Mouse (Mus musculus): ENCODE measurements around the gene Tmem210. TPM values are rescaled to one million over a fixed set of nuclear protein-coding genes. Genes with fewer than 3 reads are reported as not detected.

The Tmem210 gene
- polyA plus RNA-seq, 1 experiment from 2014 or later, result not detected

DNA sequence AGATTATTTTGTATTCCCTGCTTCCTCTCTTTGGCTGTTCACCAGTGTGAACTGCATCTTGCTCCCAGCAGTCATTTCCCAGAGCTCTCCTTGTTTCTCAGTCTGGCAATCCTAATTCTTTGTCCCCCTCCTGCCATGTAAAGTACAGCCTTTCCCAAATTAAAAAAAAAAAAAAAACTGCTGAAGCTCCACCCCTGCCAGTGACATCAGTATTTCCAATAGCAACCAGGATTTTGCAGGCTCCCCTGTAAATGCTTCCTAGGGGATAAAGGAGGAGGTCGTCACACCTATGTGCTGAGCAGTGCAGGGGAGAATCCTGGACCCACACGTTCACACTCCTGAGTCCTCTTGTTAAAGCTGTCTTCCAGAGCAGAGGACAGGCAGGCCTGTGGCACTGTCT is 32.1 kb downstream of the Tmem210 start:
- Histone ChIP-seq H3K4me2 (no peak overlapping the region), H3K27me3 (replicated peaks) (peaks cover 92% of the 10 kb centered on the region), H3K9ac (no peak overlapping the region), H3K27ac (replicated peaks) (no peak overlapping the region), H3K4me3 (no peak overlapping the region), H3K36me3 (no peaks in the 10 kb centered on the region), H3K4me1 (peaks cover 3% of the 10 kb centered on the region; the same call in 1 of the 2 replicates), H3K9me3 (no peaks in the 10 kb centered on the region)
- WGBS, result 34% methylated on average over 2 of the region's 2 CpGs
- ATAC-seq (ENCODE audit: extremely low read depth, insufficient number of reproducible peaks, low FRiP score, low TSS enrichment), result no peak

DNA sequence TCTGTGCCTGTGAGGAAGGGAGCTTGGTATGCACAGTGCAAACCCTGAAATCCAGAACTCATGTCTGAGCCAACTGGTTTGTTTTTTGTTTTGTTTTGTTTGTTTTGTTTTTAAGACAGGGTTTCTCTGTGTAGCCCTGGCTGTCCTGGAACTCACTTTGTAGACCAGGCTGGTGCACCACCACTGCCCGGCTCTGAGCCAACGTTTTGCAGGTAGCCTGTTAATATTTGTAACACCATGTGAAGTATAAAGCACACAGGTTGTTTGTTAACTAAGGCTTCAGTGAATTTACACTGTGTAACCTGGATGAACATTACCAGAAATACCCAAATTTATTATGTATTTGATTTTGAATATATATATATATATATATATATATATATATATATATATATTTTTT is 38.1 kb downstream of the Tmem210 start:
- Histone ChIP-seq H3K27ac (replicated peaks) (no peak overlapping the region), H3K36me3 (no peaks in the 10 kb centered on the region), H3K9ac (no peak overlapping the region), H3K4me1 (peaks cover under 1% of the 10 kb centered on the region; the same call in 1 of the 2 replicates), H3K27me3 (replicated peaks) (peaks cover 32% of the 10 kb centered on the region), H3K9me3 (no peaks in the 10 kb centered on the region), H3K4me3 (no peak overlapping the region), H3K4me2 (no peak overlapping the region)
- ATAC-seq (ENCODE audit: extremely low read depth, insufficient number of reproducible peaks, low FRiP score, low TSS enrichment), result no peak
- WGBS, result 75% methylated on average over 2 of the region's 2 CpGs

DNA sequence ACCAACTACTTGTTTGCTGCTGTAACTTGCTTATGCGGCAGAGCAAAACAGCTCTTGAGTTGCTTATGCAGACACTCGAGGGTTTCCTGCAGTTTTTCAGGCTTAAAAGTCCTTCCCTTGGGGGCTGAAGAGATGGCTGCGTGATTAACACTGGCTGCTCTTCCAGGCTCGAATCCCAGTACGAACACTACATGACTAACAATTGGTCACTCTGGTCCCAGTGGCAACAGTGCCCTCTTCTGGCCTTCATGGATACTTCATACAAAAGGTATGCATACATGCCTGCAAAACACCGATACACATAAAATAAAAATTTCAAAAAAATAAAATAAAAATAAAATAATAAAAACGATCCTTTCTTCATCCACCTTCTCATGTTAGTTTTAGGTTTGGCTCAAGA is 40.5 kb downstream of the Tmem210 start:
- H3K4me3 ChIP-seq, result no peak overlapping the region
- H3K27me3 ChIP-seq (replicated peaks), result peaks cover 12% of the 10 kb centered on the region
- peaks cover 12% of the 10 kb centered on the region for H3K4me1 ChIP-seq
- H3K9me3 ChIP-seq, result no peaks in the 10 kb centered on the region
- ATAC-seq (ENCODE audit: extremely low read depth, insufficient number of reproducible peaks, low FRiP score, low TSS enrichment), result no peak
- H3K4me2 ChIP-seq, result no peak overlapping the region
- H3K36me3 ChIP-seq, result no peaks in the 10 kb centered on the region; the same call in 1 of the 2 replicates
- H3K27ac ChIP-seq (replicated peaks), result no peak overlapping the region
- 38% methylated on average over 7 of the region's 7 CpGs for WGBS
- no peak overlapping the region for H3K9ac ChIP-seq

DNA sequence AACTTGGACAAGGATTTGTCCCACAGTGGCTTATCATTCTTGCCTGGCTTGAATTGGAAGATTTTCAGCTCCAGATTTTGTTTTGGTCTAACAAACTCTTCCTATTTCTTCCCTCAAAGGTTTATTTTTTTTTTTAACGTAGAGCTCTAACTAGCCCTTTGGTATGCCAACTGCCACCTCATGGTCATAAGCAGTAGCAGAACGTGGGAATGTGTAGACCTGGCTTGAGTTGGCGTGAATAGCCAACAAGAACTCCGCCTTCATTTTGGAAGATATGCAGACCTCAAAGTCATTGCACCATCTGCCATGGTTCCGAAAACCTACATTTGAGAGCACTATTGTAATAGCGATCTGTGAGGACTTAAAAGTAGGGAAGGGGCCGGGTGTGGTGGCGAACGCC is 43.5 kb downstream of the Tmem210 start:
- Histone ChIP-seq H3K4me3 (peak overlapping the region; percentile 93), H3K9ac (peak overlapping the region; percentile 95), H3K36me3 (peaks cover 29% of the 10 kb centered on the region), H3K4me2 (peak overlapping the region; percentile 81), H3K27me3 (replicated peaks) (no peaks in the 10 kb centered on the region; the same call in 1 of the 2 replicates), H3K4me1 (peaks cover 18% of the 10 kb centered on the region), H3K27ac (replicated peaks) (no peak overlapping the region), H3K9me3 (no peaks in the 10 kb centered on the region)
- 48% methylated on average over 9 of the region's 9 CpGs for WGBS
- ATAC-seq (ENCODE audit: extremely low read depth, insufficient number of reproducible peaks, low FRiP score, low TSS enrichment), result no peak

DNA sequence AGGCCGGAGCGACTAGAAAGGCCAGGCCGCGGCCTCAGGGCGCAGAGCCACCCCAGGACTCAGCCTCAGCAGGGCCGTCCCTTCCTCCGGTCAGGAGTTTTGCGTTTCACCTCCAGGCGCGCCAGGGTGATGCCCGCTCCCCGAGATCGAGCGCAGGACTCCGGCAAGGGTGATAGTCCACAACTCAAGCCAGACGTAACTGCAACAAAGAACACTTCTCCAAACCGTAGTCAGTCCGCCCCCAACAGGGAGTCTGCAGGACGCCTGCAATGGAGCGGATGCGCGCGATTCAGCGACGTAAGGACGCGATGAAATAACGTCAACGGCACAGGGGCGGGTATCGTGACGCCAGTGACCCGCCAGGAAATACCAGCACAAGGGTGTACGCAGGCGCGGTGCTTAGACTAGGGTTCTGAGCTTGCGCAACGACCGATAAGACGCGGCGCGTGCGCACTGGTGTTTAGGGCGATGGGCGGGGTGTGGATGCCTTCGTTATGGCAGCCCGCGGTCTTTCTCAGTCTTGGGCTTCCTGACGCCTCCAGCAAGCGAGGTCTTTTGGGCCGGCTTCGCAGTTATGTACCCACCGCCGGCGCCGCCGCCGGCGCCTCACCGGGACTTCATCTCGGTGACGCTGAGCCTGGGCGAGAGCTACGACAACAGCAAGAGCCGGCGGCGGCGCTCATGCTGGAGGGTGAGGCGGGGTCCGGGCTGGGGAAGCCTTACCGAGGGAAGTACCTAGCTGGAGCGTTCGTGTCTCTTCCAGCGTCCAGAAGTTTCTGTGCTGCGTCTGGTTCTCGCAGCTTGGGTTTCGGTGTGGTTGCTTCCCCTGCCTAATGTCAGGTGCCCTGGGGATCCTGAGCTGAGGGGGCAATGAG is 44.6 kb downstream of the Tmem210 start, which contains the start of gene Man1b1:
Gene Man1b1 (plus strand): TSS at position 53 of the 875 bp plus-strand sequence.
- no peaks in the 10 kb centered on the region for H3K9me3 ChIP-seq
- H3K27me3 ChIP-seq (replicated peaks), result no peaks in the 10 kb centered on the region
- peak; percentile 93 for ATAC-seq (ENCODE audit: extremely low read depth, insufficient number of reproducible peaks, low FRiP score, low TSS enrichment)
- H3K27ac ChIP-seq (replicated peaks), result peak within 1 kb of the TSS; percentile 83
- H3K4me1 ChIP-seq, result peaks cover 18% of the 10 kb centered on the region
- peak within 1 kb of the TSS; percentile 95 for H3K9ac ChIP-seq
- under 1% methylated on average over 78 of the region's 78 CpGs for WGBS
- H3K4me3 ChIP-seq, result peak within 1 kb of the TSS; percentile 93
- H3K4me2 ChIP-seq, result peak within 1 kb of the TSS; percentile 91
- peaks cover 40% of the 10 kb centered on the region for H3K36me3 ChIP-seq

DNA sequence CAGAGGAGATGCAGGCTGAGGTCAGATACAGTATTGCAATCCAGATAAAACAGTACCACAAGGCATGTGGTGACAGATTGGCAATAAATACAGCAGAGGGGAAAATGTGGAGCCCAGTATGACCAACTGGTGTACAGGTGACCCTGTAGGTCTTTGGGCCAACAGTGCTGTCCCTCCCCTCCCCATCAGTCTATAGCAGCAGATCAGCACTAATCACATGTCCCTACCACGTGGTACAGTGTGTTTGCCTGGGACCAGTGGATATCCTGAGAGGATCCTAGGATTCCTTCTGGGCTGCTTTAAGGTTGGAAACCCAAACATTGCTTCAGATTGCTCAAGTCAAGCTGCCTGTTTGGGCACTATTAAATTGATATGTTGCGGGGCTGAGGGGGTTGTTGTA is 45.6 kb downstream of the Tmem210 start:
- Histone ChIP-seq H3K9me3 (no peaks in the 10 kb centered on the region), H3K4me3 (peak overlapping the region; percentile 93), H3K27ac (replicated peaks) (no peak overlapping the region), H3K9ac (peak overlapping the region; percentile 95), H3K36me3 (peaks cover 50% of the 10 kb centered on the region), H3K27me3 (replicated peaks) (no peaks in the 10 kb centered on the region), H3K4me2 (peak overlapping the region; percentile 91), H3K4me1 (peaks cover 18% of the 10 kb centered on the region)
- no peak for ATAC-seq (ENCODE audit: extremely low read depth, insufficient number of reproducible peaks, low FRiP score, low TSS enrichment)
- 86% methylated on average over 2 of the region's 2 CpGs for WGBS

DNA sequence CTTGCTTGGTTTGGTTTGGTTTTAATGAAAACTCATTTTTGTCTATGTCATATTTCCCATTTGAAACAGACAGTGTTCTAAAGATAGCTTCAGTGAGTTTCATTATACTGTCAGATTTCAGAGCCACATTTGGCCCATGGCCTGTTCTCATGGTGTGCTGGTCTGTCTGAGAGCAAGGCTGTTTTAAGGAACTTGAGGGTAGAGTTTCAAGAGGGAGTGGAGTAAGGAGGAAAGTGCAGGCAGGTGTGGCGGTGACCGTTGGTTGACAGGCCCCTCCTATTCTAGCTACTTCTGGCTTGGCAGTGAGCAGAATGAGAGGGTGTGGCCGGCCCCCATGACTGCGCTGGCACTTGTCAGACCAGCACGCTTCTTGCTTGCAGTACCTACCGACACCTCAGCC is 50.4 kb downstream of the Tmem210 start:
- H3K4me3 ChIP-seq, result no peak overlapping the region
- H3K9ac ChIP-seq, result no peak overlapping the region
- H3K36me3 ChIP-seq, result peaks cover 93% of the 10 kb centered on the region
- peaks cover 7% of the 10 kb centered on the region for H3K4me1 ChIP-seq
- H3K27me3 ChIP-seq (replicated peaks), result no peaks in the 10 kb centered on the region
- no peak overlapping the region for H3K27ac ChIP-seq (replicated peaks)
- no peaks in the 10 kb centered on the region for H3K9me3 ChIP-seq
- no peak for ATAC-seq (ENCODE audit: extremely low read depth, insufficient number of reproducible peaks, low FRiP score, low TSS enrichment)
- no peak overlapping the region for H3K4me2 ChIP-seq
- 89% methylated on average over 6 of the region's 6 CpGs for WGBS

Other genes with a start within 250 kb of the Tmem210 start
- 49.4 and 51.0 TPM in 2 replicates for gene Nsmf, start 233.8 kb upstream of the Tmem210 start, polyA plus RNA-seq (2015; fragmentation: Nextera tagmentation; extraction: Ambion mirVana)
- gene Entpd8, start 207.8 kb upstream of the Tmem210 start, polyA plus RNA-seq (2015; fragmentation: Nextera tagmentation; extraction: Ambion mirVana), result not detected in 2 replicates
- gene Noxa1, start 193.0 kb upstream of the Tmem210 start, polyA plus RNA-seq (2015; fragmentation: Nextera tagmentation; extraction: Ambion mirVana), result 0.09 TPM in 1 of 2 replicates, not detected in the other
- gene Nrarp, start 107.4 kb upstream of the Tmem210 start, polyA plus RNA-seq (2015; fragmentation: Nextera tagmentation; extraction: Ambion mirVana), result 7.7 and 8.2 TPM in 2 replicates
- gene Tor4a, start 91.3 kb upstream of the Tmem210 start, polyA plus RNA-seq (2015; fragmentation: Nextera tagmentation; extraction: Ambion mirVana), result 6.4 and 6.9 TPM in 2 replicates
- 68.8 and 72.8 TPM in 2 replicates for gene Nelfb, start 76.7 kb upstream of the Tmem210 start, polyA plus RNA-seq (2015; fragmentation: Nextera tagmentation; extraction: Ambion mirVana)
- gene Stpg3, start 73.5 kb upstream of the Tmem210 start, polyA plus RNA-seq (2015; fragmentation: Nextera tagmentation; extraction: Ambion mirVana), result not detected in 2 replicates
- gene Fam166a, start 69.4 kb upstream of the Tmem210 start, polyA plus RNA-seq (2015; fragmentation: Nextera tagmentation; extraction: Ambion mirVana), result not detected in 2 replicates
- gene Tubb4b, start 63.4 kb upstream of the Tmem210 start, polyA plus RNA-seq (2015; fragmentation: Nextera tagmentation; extraction: Ambion mirVana), result 402 and 437 TPM in 2 replicates
- gene Slc34a3, start 53.8 kb upstream of the Tmem210 start, polyA plus RNA-seq (2015; fragmentation: Nextera tagmentation; extraction: Ambion mirVana), result not detected in 2 replicates
- gene Rnf224, start 51.4 kb upstream of the Tmem210 start, polyA plus RNA-seq (2015; fragmentation: Nextera tagmentation; extraction: Ambion mirVana), result not detected in 2 replicates
- gene Rnf208, start 45.9 kb upstream of the Tmem210 start, polyA plus RNA-seq (2015; fragmentation: Nextera tagmentation; extraction: Ambion mirVana), result 6.6 and 7.2 TPM in 2 replicates
- gene Cysrt1, start 45.7 kb upstream of the Tmem210 start, polyA plus RNA-seq (2015; fragmentation: Nextera tagmentation; extraction: Ambion mirVana), result not detected in 2 replicates
- 2.1 and 2.9 TPM in 2 replicates for gene AL732309.1, start 41.3 kb upstream of the Tmem210 start, polyA plus RNA-seq (2015; fragmentation: Nextera tagmentation; extraction: Ambion mirVana)
- 15.5 and 15.9 TPM in 2 replicates for gene Tmem203, start 32.7 kb upstream of the Tmem210 start, polyA plus RNA-seq (2015; fragmentation: Nextera tagmentation; extraction: Ambion mirVana)
- gene Tprn, start 25.5 kb upstream of the Tmem210 start, polyA plus RNA-seq (2015; fragmentation: Nextera tagmentation; extraction: Ambion mirVana), result 3.5 and 4.3 TPM in 2 replicates
- 144 and 158 TPM in 2 replicates for gene Ssna1, start 15.7 kb upstream of the Tmem210 start, polyA plus RNA-seq (2015; fragmentation: Nextera tagmentation; extraction: Ambion mirVana)
- 77.3 and 82.5 TPM in 2 replicates for gene Anapc2, start 15.7 kb upstream of the Tmem210 start, polyA plus RNA-seq (2015; fragmentation: Nextera tagmentation; extraction: Ambion mirVana)
- not detected in 2 replicates for gene Lrrc26, start 1.8 kb downstream of the Tmem210 start, polyA plus RNA-seq (2015; fragmentation: Nextera tagmentation; extraction: Ambion mirVana)
- 0.09 and 0.16 TPM in 2 replicates for gene Grin1, start 31.0 kb downstream of the Tmem210 start, polyA plus RNA-seq (2015; fragmentation: Nextera tagmentation; extraction: Ambion mirVana)
- gene Man1b1, start 44.2 kb downstream of the Tmem210 start, polyA plus RNA-seq (2015; fragmentation: Nextera tagmentation; extraction: Ambion mirVana), result 28.4 and 31.3 TPM in 2 replicates
- 13.6 and 14.4 TPM in 2 replicates for gene Dpp7, start 68.2 kb downstream of the Tmem210 start, polyA plus RNA-seq (2015; fragmentation: Nextera tagmentation; extraction: Ambion mirVana)
- gene Uap1l1, start 77.5 kb downstream of the Tmem210 start, polyA plus RNA-seq (2015; fragmentation: Nextera tagmentation; extraction: Ambion mirVana), result 14.9 and 17.0 TPM in 2 replicates
- 16.5 and 18.1 TPM in 2 replicates for gene Sapcd2, start 84.2 kb downstream of the Tmem210 start, polyA plus RNA-seq (2015; fragmentation: Nextera tagmentation; extraction: Ambion mirVana)
- 0.51 and 0.68 TPM in 2 replicates for gene Entpd2, start 107.7 kb downstream of the Tmem210 start, polyA plus RNA-seq (2015; fragmentation: Nextera tagmentation; extraction: Ambion mirVana)
- gene Npdc1, start 111.2 kb downstream of the Tmem210 start, polyA plus RNA-seq (2015; fragmentation: Nextera tagmentation; extraction: Ambion mirVana), result 26.6 and 29.0 TPM in 2 replicates
- 0.07 TPM in 1 of 2 replicates, not detected in the other for gene Fut7, start 135.1 kb downstream of the Tmem210 start, polyA plus RNA-seq (2015; fragmentation: Nextera tagmentation; extraction: Ambion mirVana)
- gene Abca2, start 140.6 kb downstream of the Tmem210 start, polyA plus RNA-seq (2015; fragmentation: Nextera tagmentation; extraction: Ambion mirVana), result 2.7 and 3.2 TPM in 2 replicates
- gene Clic3, start 168.7 kb downstream of the Tmem210 start, polyA plus RNA-seq (2015; fragmentation: Nextera tagmentation; extraction: Ambion mirVana), result 1.8 and 2.5 TPM in 2 replicates
- 25.6 and 25.7 TPM in 2 replicates for gene Paxx, start 172.9 kb downstream of the Tmem210 start, polyA plus RNA-seq (2015; fragmentation: Nextera tagmentation; extraction: Ambion mirVana)
- 19.8 and 20.7 TPM in 2 replicates for gene Ptgds, start 181.9 kb downstream of the Tmem210 start, polyA plus RNA-seq (2015; fragmentation: Nextera tagmentation; extraction: Ambion mirVana)
- gene Lcn12, start 205.8 kb downstream of the Tmem210 start, polyA plus RNA-seq (2015; fragmentation: Nextera tagmentation; extraction: Ambion mirVana), result not detected in 2 replicates
- 73.8 and 83.9 TPM in 2 replicates for gene Fbxw5, start 212.6 kb downstream of the Tmem210 start, polyA plus RNA-seq (2015; fragmentation: Nextera tagmentation; extraction: Ambion mirVana)
- 3.1 and 3.5 TPM in 2 replicates for gene C8g, start 213.6 kb downstream of the Tmem210 start, polyA plus RNA-seq (2015; fragmentation: Nextera tagmentation; extraction: Ambion mirVana)

All from heart, embryonic 13.5 days (tissue).